Mouse (Mus musculus) cerebellum, adult 2 months (tissue): ENCODE results near the gene Enho.

Source experiments
- CTCF ChIP-seq: fragments of 200-500 bp; IDR thresholded peaks from 2 replicates; pipeline ENCODE4 v1.5.1; 2011; ENCODE audit warnings: low read depth, mild to moderate bottlenecking, control low read depth, low read length, moderate library complexity, borderline replicate concordance; ENCODE audit not compliant: insufficient read depth
- POLR2A ChIP-seq: fragments of 200-500 bp; IDR thresholded peaks from 2 replicates; pipeline ENCODE4 v1.6.1; 2011; ENCODE audit warnings: low read length, control low read depth, borderline replicate concordance; ENCODE audit not compliant: insufficient read depth

- no peak for TF ChIP-seq CTCF
- no peak for TF ChIP-seq POLR2A
Measured at GRCm38 (mm10) chr4:41641199-41641822, 1.2 kb upstream of the Enho start.
